Mouse (Mus musculus): Measurements from ENCODE around the gene Tifab.

- TF ChIP-seq CTCF (IDR thresholded peaks at IDR 0.05; ENCODE audit: low read depth, low read length), result no peak
- TF ChIP-seq POLR2A (IDR thresholded peaks at IDR 0.05; ENCODE audit: extremely low read depth, insufficient read depth, low read length), result no peak
These were observed 34.7 kb downstream of the Tifab start for GRCm38 (mm10) chr13:56144021-56144420.

Data from liver, adult 2 months (tissue).